Mouse (Mus musculus) mammary gland, adult 2 months (tissue): ENCODE results near the gene Dcaf8. TPM values are rescaled to one million over a fixed set of nuclear protein-coding genes. Genes with fewer than 3 reads are reported as not detected.

Source experiments
- polyA plus RNA-seq: library from polyadenylated mRNA; depleted of rRNA; stranded (reverse); fragments of >200 nt; gene quantifications from 2 replicates; pipeline ENCODE4 v1.2.3, GENCODE M21; 2012; ENCODE audit warnings: low replicate concordance; rRNA removed

The Dcaf8 gene
- polyA plus RNA-seq = 57.6 and 76.0 TPM in 2 replicates

DNA sequence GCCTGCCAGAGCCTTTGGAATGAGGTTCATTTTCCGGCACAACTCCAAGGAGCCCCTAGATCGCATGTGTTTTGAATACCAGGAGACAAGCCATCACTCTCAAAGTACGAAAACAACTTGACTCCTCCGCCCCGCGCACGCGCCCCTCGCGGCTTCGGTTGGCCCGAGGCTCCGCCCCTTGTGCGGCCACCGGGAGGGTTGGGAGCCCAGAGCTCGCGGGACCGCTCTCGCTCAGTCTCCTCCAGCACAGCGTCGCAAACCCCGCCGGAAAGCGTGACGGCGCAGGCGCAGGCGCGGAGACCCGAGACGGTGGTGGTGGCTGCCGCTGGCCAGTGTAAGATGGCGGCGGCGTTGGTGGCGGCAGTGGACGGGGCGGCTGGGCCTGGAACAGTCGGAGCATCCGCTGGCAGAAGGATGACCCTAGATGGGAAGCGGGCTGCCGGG lies at the start of gene Dcaf8:
Gene Dcaf8, plus strand, starts transcription at position 250 of the 444 bp plus-strand sequence.

DNA sequence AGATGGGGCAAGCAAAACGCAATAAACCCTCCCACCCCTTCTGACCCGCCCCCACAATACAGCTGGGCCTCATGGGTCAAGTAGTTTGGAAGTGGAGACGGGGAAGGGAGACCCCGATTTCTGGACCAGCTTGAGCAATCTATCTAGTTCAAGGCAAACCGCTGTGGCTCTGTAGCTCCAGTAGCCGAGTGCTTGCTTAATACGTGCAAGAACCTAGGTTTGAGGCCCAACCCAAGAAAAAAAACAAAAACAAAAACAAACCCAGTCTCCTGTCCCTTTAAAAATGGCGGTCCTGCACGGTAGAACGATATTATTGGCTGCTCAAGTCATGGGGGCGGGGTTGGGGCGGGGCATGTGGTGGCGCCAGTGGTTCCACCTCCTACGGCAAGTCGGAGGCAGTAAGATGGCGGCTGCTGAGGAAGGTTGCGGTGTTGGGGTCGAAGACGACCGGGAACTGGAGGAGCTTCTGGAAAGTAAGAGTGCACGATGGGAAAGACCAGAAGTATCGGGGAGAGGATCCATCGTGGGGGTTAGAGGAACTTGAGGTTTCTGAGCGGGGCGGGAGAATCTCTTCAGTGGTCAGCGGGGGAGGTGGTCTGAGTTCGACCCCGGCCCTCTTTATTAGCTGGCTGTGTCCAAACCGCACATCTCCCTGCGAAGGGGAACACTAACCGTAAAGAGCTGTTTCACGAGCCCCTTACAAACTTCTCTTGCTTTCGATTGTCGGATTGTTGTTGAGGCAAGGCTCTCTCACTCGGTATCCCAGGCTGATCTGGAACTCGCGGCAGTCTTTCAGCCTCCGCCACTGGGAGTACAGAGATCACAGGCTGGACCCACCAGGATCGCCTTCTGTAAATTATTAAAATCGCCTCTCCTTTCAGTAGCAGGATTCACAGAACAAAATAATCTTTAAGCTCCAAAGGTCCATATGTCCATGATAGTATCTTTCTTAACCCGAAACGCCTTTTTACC lies 21.2 kb upstream of the Dcaf8 start, which contains the start of gene Pex19:
Gene Pex19, plus strand, starts transcription at position 380 of the 972 bp plus-strand sequence.

DNA sequence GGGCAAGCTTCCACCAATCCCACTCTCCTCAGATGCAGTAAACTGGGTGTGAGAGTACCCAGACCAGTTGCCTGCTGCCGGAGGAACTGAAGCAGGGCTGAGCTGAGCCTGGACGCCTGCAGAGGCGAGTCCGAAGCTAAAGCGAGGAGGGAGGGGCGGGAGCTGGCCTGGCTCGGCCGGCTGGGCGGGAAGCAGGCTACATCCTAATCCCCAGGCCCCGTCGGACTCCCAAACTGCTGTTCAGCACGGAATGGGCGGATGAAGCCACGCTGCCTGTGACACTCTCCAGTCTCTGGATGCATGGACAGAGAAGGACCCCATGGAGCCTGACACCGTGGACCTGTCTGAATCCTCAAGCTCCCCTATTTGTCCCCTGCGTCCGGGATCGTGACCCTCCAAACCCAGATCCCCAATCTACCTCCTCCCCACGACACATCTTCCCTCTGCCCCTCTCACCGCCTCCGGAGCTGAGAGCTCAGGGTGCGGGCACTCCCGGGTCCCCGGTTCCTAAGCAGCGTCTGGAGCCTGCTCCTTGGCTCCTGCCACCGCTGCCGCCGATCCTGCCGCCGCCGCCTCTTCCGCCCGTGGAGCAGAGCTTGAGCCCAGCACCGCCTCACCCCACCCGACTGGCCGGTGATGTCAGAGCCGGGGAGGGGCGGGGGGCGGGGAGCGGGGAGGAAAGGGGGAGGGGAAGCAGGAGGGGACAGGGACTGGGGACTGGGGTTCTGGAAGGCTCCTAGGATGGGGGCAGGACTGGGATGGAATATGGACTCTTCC lies 58.4 kb downstream of the Dcaf8 start, which contains the start of gene Pea15a:
Gene Pea15a, minus strand, starts transcription at position 664 of the 777 bp plus-strand sequence.

DNA sequence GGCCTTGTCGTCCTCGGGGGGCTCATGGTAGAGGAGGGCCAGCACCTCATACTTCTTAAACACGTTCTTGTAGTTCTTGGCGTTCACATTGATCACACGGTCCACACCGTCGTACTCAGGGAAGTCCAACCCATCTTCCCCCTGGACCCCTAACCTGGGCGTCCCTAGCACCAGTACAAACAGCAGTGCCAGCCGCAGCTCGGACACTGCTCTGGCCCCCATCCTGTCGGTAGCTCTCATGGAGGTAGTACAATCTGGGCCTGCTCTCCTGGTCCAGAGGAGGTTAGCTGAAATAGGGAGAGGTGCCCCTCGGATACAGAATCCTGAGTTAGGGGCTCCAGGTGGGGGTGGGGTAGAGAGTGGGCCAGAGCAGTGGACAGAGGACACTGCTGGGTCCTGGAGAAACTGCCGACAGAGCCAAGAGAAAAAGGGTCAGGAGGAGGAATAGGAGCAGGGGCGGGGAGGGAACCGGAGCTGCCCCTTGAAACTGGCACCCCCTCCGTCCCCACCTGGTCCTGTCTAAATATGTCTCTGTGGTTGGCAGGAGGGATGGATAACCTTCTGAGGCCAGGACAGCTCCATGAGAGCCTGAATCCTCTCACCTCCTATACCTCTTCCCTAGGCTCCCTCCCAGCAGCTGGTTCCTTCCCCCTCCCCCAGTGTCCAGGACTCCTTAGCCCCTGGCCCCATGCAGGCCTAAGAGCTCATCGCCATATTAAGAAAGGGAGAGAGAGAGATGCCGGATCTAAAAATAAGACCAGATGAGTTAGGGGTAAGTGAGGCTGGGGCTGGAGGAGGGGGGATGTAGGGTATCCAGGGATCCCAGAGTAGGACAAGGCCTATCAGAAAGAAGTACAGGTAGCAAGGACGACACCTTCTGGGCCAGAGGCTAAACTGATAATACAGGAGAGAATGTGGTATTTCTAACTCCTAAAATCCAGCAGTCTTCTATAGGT lies 71.8 kb downstream of the Dcaf8 start, which contains the start of gene Casq1:
Gene Casq1, minus strand, starts transcription at position 418 of the 956 bp plus-strand sequence.

Other genes starting within 250 kb of the Dcaf8 start
- 8.5 and 12.1 TPM in 2 replicates for gene Slamf6, start 230.6 kb upstream of the Dcaf8 start, polyA plus RNA-seq
- 3.4 and 4.3 TPM in 2 replicates for gene Vangl2, start 119.6 kb upstream of the Dcaf8 start, polyA plus RNA-seq
- gene Nhlh1, start 90.5 kb upstream of the Dcaf8 start, polyA plus RNA-seq = 0.06 TPM in 1 of 2 replicates, not detected in the other
- 26.9 and 43.7 TPM in 2 replicates for gene Copa, start 65.6 kb upstream of the Dcaf8 start, polyA plus RNA-seq
- gene Ncstn, start 65.3 kb upstream of the Dcaf8 start, polyA plus RNA-seq = 74.2 and 122 TPM in 2 replicates
- gene Pex19, start 21.3 kb upstream of the Dcaf8 start, polyA plus RNA-seq = 109 and 243 TPM in 2 replicates
- gene Pea15a, start 58.7 kb downstream of the Dcaf8 start, polyA plus RNA-seq = 53.5 and 101 TPM in 2 replicates
- 0.38 and 862 TPM in 2 replicates for gene Casq1, start 71.8 kb downstream of the Dcaf8 start, polyA plus RNA-seq
- 0.30 and 0.49 TPM in 2 replicates for gene Atp1a4, start 110.3 kb downstream of the Dcaf8 start, polyA plus RNA-seq
- gene Igsf8, start 113.6 kb downstream of the Dcaf8 start, polyA plus RNA-seq = 121 and 173 TPM in 2 replicates
- 157 and 372 TPM in 2 replicates for gene Atp1a2, start 150.0 kb downstream of the Dcaf8 start, polyA plus RNA-seq
- gene Kcnj9, start 181.2 kb downstream of the Dcaf8 start, polyA plus RNA-seq = 0.10 and 0.18 TPM in 2 replicates
- 0.43 and 0.55 TPM in 2 replicates for gene Kcnj10, start 193.1 kb downstream of the Dcaf8 start, polyA plus RNA-seq
- 8.8 and 14.8 TPM in 2 replicates for gene Pigm, start 228.5 kb downstream of the Dcaf8 start, polyA plus RNA-seq